Mouse (Mus musculus): ENCODE results near the gene Naxe. TPM values are rescaled to one million over a fixed set of nuclear protein-coding genes. Genes with fewer than 3 reads are reported as not detected.

Naxe gene
- total RNA-seq, 1 experiment from 2014 or later: 15.0 TPM

DNA sequence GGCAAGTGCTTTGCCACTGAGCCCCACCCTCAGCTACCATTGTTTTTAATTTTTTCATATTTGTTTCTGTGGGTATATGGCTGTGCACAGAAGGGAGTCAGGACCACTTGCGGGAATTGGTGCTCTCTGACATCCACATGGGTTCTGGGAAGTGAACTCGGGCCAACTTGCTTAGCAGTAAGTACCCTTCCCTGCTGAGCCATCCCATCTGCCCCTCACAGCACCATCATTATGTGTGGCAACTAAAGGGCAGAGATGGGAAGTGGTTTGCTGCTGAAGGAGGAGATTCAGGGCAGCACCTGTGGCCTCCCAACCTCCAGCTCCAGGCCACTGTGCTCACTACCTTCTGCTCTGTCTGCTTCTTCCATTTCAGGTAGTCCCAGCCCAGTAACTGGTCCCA is 15.3 kb upstream of the Naxe start:
- ATAC-seq (ENCODE audit: extremely low read depth, insufficient number of reproducible peaks, low FRiP score, poor library complexity, severe bottlenecking): no peak

DNA sequence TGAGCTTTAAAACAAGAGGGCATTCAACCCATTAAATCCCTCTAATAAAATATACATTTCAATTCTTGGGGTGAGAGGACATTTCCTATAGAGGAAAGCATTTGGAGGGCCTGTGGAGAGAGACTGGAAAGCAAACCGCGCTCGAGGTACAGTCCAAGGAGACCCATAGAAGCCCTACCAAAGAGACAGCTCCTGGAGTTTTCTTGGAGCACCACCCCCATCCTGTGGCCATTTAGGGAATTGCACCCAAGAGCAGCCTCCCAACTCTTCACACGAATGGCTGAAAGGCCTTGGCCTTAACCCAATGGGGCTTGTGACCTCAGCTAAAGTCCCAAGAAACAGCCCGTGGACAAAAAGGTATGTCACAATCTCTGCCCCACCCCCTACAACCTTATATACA is 13.5 kb upstream of the Naxe start:
- peak; percentile 77 for ATAC-seq (ENCODE audit: extremely low read depth, insufficient number of reproducible peaks, low FRiP score, poor library complexity, severe bottlenecking)

DNA sequence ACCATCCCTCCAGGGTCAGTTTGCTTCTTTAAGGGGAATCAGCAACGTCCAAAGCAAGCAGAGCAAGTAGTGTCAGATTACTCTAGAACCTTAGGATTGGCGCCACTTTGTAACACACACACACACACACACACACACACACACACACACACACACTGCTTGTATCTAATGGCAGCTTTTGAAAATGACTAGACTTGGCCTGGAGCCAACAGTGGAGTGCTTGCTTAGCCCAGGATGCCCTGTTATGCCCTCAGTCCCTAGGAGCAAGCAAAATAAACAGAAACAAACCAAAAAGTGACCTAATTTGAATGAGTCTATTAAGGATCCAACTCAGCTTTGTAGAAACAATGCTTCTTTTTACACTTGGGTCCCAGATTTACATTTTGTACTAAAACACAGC is 10.1 kb upstream of the Naxe start:
- ATAC-seq (ENCODE audit: extremely low read depth, insufficient number of reproducible peaks, low FRiP score, poor library complexity, severe bottlenecking): no peak

DNA sequence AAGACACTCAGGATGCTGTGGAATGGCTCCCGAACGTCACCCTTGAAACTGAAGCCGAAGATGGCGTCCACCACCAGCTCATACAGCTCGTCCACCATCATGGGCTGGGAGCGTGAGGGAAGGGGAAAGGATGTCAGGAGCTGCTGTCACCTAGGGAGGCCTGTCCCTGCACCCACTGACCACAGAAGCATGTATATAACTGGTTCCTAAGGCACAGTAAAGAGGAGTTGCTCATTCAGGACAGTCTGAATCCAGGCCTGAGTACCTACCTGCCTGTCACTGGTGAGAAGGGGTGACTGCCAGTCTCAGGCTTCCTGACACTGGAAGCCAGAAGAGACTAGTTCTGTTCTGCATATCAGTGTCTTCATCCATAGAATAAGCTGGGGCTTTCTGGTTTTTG is 1.3 kb downstream of the Naxe start:
- no peak for ATAC-seq (ENCODE audit: extremely low read depth, insufficient number of reproducible peaks, low FRiP score, poor library complexity, severe bottlenecking)

DNA sequence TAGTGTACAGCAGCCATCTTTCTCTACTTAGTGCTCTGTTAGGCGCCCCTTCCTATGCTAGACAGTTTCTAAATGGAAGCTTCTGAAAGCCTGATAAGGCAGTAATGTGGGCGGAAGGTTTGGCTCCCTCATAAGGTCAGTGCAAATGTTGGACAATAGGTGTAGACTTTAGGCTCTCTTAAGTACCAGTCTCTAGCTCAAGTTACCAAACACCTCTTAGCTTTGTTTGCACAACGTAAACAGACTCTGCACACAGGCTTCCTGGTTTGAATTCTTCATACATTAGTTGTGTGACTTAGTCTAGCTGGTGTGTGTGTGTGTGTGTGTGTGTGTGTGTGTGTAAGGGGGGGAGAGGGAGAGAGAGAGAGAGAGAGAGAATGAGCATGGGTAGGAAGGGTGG is 8.8 kb downstream of the Naxe start:
- ATAC-seq (ENCODE audit: extremely low read depth, insufficient number of reproducible peaks, low FRiP score, poor library complexity, severe bottlenecking): no peak

DNA sequence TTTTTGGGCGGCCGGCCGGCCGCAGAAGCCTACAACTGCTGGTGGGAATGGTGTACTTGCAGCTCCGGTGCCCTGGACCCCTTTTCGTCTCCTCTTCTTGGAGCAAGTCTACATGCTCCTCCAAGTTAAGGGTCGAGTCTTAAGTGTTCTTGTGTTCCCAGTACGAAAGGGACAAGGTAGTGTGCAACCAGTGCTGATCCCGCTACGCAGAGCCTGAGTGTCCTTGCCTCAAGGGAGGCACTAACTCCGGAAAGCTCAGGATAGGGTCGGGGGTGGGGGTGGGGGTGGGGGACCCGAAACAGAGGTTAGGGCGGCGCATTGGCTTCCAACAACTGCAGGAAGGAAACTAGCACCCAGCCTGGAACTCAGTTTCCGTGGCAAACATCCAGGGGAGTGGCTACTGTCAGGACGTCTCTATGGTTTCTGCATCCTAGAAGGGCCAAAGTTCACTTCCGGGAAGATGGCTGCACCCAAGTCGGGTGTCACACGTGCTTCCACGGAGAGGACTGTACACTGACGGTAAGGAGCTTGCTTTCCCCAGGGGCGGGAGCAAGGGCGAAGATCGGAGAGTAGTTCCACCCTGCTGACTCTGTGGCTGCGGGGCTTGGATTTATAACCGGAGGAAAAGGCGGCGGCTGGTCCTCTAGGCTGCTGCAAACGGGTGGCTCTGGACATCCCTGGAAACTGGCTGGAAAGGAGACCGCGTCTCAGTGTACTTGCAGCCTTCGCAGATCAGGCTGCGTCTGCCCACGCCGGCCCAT is 15.5 kb downstream of the Naxe start, which contains the start of gene Gpatch4:
TSS of gene Gpatch4 (plus strand) at position 448 of the 761 bp plus-strand sequence.
- peak; percentile 98 for ATAC-seq (ENCODE audit: extremely low read depth, insufficient number of reproducible peaks, low FRiP score, poor library complexity, severe bottlenecking)

DNA sequence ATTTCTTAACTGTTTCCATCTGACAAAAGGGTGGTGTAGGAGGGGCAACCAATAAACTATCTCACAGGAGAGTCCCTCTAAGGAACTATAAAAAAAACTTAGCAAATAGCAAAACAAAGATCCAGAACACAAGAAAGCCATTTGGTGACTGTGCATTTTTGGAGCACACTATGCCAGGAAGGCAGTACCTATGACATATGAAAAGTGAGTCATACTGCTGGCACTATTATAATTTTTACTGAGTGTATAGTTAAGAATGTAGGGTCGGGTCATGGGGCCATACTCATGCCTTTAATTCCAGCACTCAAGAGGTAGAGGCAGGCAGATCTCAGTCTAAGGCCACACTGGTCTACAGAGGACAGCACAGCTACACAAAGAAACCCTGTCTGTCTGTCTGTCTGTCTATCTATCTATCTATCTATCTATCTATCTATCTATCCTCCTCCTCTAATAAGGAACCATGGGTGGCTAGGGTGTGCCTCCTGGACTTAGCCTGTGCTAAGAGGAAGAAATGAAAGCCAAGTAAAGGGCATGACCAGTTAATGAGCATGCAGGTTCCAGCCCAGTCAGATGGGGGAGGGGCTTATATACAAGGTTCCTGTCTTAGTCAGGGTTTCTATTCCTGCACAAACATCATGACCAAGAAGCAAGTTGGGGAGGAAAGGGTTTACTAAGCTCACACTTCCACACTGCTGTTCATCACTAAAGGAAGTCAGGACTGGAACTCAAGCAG is 22.6 kb downstream of the Naxe start:
- no peak for ATAC-seq (ENCODE audit: extremely low read depth, insufficient number of reproducible peaks, low FRiP score, poor library complexity, severe bottlenecking)

DNA sequence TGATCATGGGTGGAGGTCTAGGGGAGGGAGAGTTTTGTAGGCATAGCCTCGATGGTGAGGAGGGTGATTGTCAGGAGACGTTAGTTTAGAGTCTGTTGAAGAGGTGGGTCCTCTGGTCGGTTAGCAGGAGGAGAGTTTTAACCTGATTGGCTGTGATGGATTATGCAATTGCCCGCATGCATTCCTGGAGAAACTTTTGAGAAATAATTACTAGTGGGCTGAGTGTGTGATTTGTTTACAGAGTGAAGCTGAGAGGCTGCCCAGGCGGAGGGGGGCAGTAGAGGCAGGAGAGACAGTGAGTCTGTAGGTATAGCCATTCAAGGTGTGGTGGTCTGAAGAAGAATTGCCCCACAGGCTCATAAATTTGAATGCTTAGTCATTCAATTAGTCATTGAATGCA is 24.8 kb downstream of the Naxe start:
- no peak for ATAC-seq (ENCODE audit: extremely low read depth, insufficient number of reproducible peaks, low FRiP score, poor library complexity, severe bottlenecking)

DNA sequence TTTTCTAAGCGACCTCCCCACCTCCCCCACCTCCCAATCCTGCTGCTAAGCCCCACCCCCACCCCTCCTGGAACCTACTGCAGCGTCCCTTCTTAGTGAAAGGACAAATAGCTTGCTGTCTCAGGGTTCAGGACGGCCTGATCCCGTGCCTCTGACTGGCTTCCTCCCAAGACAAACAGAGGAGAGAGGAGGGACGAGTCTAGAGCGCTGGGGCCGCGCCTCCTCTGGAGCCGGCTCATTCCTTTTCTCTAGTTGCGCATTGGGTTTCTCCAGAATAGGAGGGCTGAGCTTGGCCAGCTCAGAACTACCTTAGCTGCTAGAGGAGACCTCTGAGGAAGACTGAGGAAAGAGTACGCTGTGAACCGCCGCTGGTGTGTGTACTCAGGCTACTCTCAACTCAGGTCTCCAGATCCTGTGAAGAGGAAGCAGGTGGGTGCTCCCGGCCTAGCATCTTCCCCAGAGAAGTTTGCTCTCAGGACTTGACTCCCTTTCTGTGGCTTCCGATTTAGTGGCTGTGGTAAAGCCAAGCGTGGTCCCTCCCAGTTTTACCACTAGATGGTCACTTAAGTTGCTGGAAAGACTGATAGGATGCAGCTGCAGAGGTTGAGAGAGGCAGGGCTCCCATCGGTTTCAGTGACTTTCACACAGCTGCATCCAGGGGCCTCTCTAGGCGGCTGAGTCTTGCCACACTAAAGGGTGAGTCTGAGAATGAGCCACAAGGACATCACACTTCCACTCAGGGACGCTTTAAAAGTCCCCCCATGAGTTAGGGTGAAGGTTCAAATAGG is 27.5 kb downstream of the Naxe start:
- ATAC-seq (ENCODE audit: extremely low read depth, insufficient number of reproducible peaks, low FRiP score, poor library complexity, severe bottlenecking): no peak

DNA sequence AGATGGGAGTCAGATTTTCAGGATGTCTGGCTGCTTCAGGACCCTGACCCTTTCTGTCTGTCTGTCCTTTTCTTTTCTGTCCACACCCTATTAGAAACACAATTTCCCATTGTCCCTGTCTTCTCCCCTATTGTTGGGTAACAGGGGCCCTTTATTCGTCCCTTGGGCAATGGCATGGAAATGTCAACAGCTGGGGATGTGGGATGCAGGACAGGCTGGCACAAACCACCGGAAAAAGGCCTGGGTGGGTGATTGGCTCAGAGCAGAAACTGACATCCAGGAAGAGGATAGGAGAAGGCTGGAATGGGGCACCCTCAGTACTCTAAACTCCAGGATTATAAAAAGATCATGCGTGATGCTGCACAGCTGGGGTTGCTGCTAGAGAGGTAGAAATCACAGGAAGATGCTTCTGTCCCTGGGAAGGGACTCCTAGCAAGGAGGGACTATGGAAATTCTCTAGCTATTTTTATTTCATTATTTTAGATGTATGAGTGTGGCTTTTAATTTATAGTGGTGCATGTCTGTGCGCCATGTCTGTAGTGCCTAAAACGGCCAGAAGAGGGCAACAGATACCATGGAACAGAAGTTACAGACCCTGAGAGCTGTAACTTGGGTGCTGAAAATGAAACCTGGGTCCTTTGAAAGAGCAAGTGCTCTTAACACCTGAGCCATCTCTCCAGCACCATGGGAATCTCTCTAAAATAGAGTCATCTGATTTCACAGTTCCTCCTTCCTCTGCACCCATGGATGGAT is 30.7 kb downstream of the Naxe start, which contains the start of gene Hapln2:
TSS of gene Hapln2 (minus strand) at position 150 of the 753 bp plus-strand sequence.
- no peak for ATAC-seq (ENCODE audit: extremely low read depth, insufficient number of reproducible peaks, low FRiP score, poor library complexity, severe bottlenecking)

DNA sequence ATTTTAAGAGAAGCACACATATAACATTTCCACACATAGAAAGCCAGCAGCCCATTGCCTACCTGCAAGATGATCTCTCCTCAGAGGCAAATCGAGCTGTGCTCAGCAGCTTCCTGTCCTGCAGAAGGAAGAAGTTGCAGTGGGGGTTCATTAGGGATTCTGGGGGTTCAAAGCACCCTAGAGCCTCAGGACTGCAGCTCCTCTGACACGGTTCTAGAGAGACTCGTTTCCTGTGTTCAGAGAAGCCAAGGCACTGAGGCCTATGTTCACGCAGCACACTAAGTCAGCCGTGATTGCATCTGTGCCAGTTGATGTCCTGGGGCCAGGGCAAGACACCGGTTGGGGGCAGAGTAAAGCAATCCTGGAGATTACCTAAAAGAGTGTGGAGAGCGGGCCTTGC is 31.5 kb downstream of the Naxe start:
- no peak for ATAC-seq (ENCODE audit: extremely low read depth, insufficient number of reproducible peaks, low FRiP score, poor library complexity, severe bottlenecking)

DNA sequence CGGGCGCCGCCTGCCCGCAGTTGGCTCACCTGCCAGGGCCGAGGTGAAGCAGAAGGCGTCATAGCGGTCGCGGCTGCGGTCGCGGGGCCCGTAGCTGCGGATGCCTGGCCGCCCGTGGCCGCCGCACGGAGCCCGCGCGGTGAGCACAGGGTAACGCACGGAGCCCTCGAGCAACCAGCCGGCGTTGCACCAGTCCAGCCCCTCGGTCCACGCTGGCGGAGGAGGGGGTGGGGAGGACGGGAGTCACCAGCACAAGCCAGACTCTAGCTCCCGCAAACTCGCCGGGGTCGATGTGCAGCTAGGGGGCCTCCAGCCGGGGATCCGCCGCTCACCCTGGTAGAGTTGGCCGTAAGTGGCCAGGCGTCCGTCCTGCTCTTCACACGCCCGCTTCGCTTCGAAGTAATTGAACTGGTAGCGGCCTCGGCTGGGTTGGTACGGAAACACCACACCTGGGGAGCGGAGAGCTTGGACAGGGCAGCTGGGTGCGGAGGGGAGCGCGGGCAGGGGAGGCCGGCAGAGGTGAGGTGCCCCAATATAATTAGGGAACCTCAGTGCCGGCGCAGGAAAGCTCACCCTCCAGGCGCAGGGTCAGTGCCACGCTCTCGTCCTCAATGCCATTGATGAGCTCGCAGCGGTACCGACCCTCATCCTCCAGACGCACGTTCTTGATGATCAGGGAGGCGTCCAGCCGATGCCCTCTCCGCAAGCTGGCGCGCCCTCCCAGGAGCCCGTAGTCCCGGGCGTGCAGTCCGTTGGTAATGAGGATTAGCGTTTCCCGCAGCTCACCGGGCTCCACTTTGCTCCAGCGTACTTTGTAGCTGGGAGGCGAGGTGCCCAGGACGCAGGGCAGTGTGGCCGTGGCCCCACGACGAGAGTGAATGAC is 34.9 kb downstream of the Naxe start:
- no peak for ATAC-seq (ENCODE audit: extremely low read depth, insufficient number of reproducible peaks, low FRiP score, poor library complexity, severe bottlenecking)

DNA sequence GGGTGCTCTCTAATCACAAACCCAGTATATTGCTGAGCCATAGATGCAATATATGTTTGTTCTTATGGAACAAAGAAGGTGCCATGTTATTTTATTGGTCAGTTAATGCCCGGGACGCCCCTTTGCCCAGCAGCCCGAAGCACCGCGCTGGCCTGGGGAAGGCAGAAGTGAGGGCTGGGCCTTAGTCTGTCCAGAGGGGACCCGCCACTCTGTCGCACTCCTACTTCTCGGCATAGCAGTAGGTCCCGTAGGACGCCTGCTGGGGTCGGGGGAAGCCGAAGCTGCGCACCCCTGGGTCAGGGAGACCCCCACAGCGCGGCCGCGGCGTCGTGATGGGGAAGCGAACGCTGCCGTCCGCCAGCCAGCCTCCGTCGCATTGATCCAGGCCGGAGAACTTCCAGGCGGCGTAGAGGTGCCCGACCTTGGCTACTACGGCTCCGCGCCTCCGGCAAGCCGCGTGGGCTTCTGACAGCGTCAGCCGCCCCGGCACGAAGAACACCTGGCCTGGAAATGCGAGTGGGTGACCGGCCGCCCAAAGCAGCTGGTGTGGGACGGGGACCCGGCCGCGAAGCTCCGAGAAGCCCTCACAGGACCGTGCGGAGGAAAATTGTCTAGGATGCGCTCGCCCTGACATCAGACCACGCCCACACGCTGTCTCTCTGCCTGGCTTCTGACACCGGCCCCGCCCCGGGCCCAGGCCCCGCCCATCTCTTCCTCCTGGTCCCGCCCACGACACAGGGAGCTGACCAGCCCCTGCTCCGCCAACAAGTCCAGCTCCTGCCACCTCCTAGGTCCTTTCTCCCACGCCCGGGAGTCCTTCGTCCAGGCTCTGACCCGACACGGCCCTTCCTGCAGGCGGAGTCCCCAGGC is 35.7 kb downstream of the Naxe start:
- ATAC-seq (ENCODE audit: extremely low read depth, insufficient number of reproducible peaks, low FRiP score, poor library complexity, severe bottlenecking): peak; percentile 45

DNA sequence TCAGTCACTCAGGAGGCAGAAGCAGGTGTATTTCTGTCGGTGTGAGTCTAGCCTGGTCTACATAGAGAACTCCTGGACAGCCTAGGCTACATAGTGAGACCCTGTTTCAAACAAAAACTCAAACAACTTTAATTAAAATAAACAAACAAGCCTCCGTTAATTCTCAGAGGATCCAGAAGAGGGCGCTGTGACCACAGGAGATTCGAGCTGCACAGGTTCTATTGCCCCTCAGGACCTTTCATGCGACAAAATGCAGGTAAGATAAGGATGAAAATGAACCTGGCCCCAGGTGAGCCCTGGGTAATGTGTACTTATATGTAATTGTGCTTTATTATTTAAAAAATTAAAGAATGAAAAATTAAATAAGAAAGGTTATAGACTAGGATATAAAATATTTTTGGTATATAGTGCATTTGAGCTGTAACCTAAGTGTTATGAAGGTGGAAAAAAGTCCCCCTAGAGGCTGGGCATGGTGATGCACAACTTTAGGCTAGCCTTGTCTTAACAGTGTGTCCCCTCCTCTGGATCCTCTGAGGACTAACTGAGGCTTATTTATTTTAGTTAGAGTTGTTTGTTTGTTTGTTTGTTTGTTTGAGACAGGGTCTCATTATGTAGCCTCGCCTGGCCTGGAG is 47.5 kb downstream of the Naxe start:
- ATAC-seq (ENCODE audit: extremely low read depth, insufficient number of reproducible peaks, low FRiP score, poor library complexity, severe bottlenecking): no peak
